Mouse (Mus musculus): ENCODE data around the gene Tubb1.

Gene Tubb1

GRCm38 (mm10) chr2:174450353-174450752 is at the start of gene Tubb1:
Gene Tubb1, plus strand, starts transcription at chr2:174450695.
- DNase-seq (ENCODE audit: low spot score) = no peak

GRCm38 (mm10) chr2:174410222-174410621 is 40.3 kb upstream of the Tubb1 start:
- no peak for DNase-seq (ENCODE audit: low spot score)

- no peak for DNase-seq (ENCODE audit: low spot score)
Observed at GRCm38 (mm10) chr2:174413127-174413526, 37.4 kb upstream of the Tubb1 start.

GRCm38 (mm10) chr2:174415001-174415730 is 35.3 kb upstream of the Tubb1 start:
- DNase-seq (ENCODE audit: low spot score) = no peak

GRCm38 (mm10) chr2:174415731-174416310 is 34.7 kb upstream of the Tubb1 start, which contains the start of gene Nelfcd:
Gene Nelfcd, plus strand, starts transcription at chr2:174415804.
- DNase-seq (ENCODE audit: low spot score) = peak; percentile 95

- no peak for DNase-seq (ENCODE audit: low spot score)
Observed at GRCm38 (mm10) chr2:174421107-174421506, 29.4 kb upstream of the Tubb1 start.

GRCm38 (mm10) chr2:174424301-174425085 is 26.0 kb upstream of the Tubb1 start:
- no peak for DNase-seq (ENCODE audit: low spot score)

GRCm38 (mm10) chr2:174426856-174427255 is 23.6 kb upstream of the Tubb1 start:
- no peak for DNase-seq (ENCODE audit: low spot score)

GRCm38 (mm10) chr2:174428076-174428835 is 22.2 kb upstream of the Tubb1 start:
- DNase-seq (ENCODE audit: low spot score) = no peak

GRCm38 (mm10) chr2:174428996-174429591 is 21.4 kb upstream of the Tubb1 start:
- DNase-seq (ENCODE audit: low spot score) = no peak

- no peak for DNase-seq (ENCODE audit: low spot score)
Observed at GRCm38 (mm10) chr2:174434943-174435342, 15.6 kb upstream of the Tubb1 start.

- no peak for DNase-seq (ENCODE audit: low spot score)
Observed at GRCm38 (mm10) chr2:174436076-174436701, 14.3 kb upstream of the Tubb1 start.

- DNase-seq (ENCODE audit: low spot score) = no peak
Observed at GRCm38 (mm10) chr2:174436916-174437696, 13.4 kb upstream of the Tubb1 start.

GRCm38 (mm10) chr2:174437697-174437982 is 12.9 kb upstream of the Tubb1 start:
- no peak for DNase-seq (ENCODE audit: low spot score)

- no peak for DNase-seq (ENCODE audit: low spot score)
Observed at GRCm38 (mm10) chr2:174438181-174438580, 12.3 kb upstream of the Tubb1 start.

- peak; percentile 65 for DNase-seq (ENCODE audit: low spot score)
Observed at GRCm38 (mm10) chr2:174438737-174439449, 11.6 kb upstream of the Tubb1 start, which contains the start of gene Ctsz. Gene Ctsz, minus strand, starts transcription at chr2:174439039.

- no peak for DNase-seq (ENCODE audit: low spot score)
Observed at GRCm38 (mm10) chr2:174439450-174439838, 11.1 kb upstream of the Tubb1 start.

- no peak for DNase-seq (ENCODE audit: low spot score)
Observed at GRCm38 (mm10) chr2:174439961-174440360, 10.5 kb upstream of the Tubb1 start.

GRCm38 (mm10) chr2:174441898-174442297 is 8.6 kb upstream of the Tubb1 start:
- DNase-seq (ENCODE audit: low spot score) = no peak

GRCm38 (mm10) chr2:174442460-174442859 is 8.0 kb upstream of the Tubb1 start:
- no peak for DNase-seq (ENCODE audit: low spot score)
